Mouse (Mus musculus): ENCODE results near the gene Specc1. TPM values are rescaled to one million over a fixed set of nuclear protein-coding genes. Genes with fewer than 3 reads are reported as not detected.

Specc1 gene
- polyA plus RNA-seq, 1 experiment from 2014 or later, result 11.1 TPM

- WGBS, result 5% methylated on average over 35 of the region's 35 CpGs
- H3K27me3 ChIP-seq, result peaks cover 45% of the 10 kb centered on the region
- H3K9me3 ChIP-seq (replicated peaks), result no peaks in the 10 kb centered on the region
- peak overlapping the region; percentile 46 for H3K9ac ChIP-seq
- no peak overlapping the region for H3K27ac ChIP-seq
- H3K4me1 ChIP-seq (replicated peaks), result peaks cover 14% of the 10 kb centered on the region
- ATAC-seq (replicated peaks; ENCODE audit: insufficient number of reproducible peaks, insufficient read depth, low FRiP score, low read depth), result no peak
- peak overlapping the region; percentile 96 for H3K4me2 ChIP-seq
- no peaks in the 10 kb centered on the region for H3K36me3 ChIP-seq
- peak overlapping the region; percentile 55 for H3K4me3 ChIP-seq
Measured at GRCm38 (mm10) chr11:62249266-62250037, 292.9 kb downstream of the Specc1 start.

GRCm38 (mm10) chr11:62251047-62251446, 294.5 kb downstream of the Specc1 start:
- Histone ChIP-seq H3K27me3 (peaks cover 45% of the 10 kb centered on the region), H3K4me2 (no peak overlapping the region), H3K36me3 (no peaks in the 10 kb centered on the region), H3K27ac (no peak overlapping the region), H3K4me1 (replicated peaks) (peaks cover 14% of the 10 kb centered on the region), H3K9me3 (replicated peaks) (no peaks in the 10 kb centered on the region), H3K4me3 (no peak overlapping the region), H3K9ac (no peak overlapping the region)
- 60% methylated on average over 11 of the region's 11 CpGs for WGBS
- no peak for ATAC-seq (replicated peaks; ENCODE audit: insufficient number of reproducible peaks, insufficient read depth, low FRiP score, low read depth)

GRCm38 (mm10) chr11:62253380-62253779, 296.8 kb downstream of the Specc1 start:
- H3K27me3 ChIP-seq, result peaks cover 42% of the 10 kb centered on the region
- ATAC-seq (replicated peaks; ENCODE audit: insufficient number of reproducible peaks, insufficient read depth, low FRiP score, low read depth), result no peak

GRCm38 (mm10) chr11:62259214-62259613, 302.7 kb downstream of the Specc1 start:
- H3K4me1 ChIP-seq (replicated peaks), result no peaks in the 10 kb centered on the region
- H3K9me3 ChIP-seq (replicated peaks), result no peaks in the 10 kb centered on the region
- H3K27ac ChIP-seq, result no peak overlapping the region
- no peak overlapping the region for H3K9ac ChIP-seq
- ATAC-seq (replicated peaks; ENCODE audit: insufficient number of reproducible peaks, insufficient read depth, low FRiP score, low read depth), result no peak
- no peak overlapping the region for H3K4me2 ChIP-seq
- H3K27me3 ChIP-seq, result 0 out of 2 replicates have a peak, but pooled peaks cover 9% of the 10 kb centered on the region
- 53% methylated on average over 5 of the region's 5 CpGs for WGBS
- H3K36me3 ChIP-seq, result no peaks in the 10 kb centered on the region
- no peak overlapping the region for H3K4me3 ChIP-seq

More at GRCm38 (mm10) chr11:62253380-62253779, 296.8 kb downstream of the Specc1 start:
- H3K36me3 ChIP-seq, result no peaks in the 10 kb centered on the region
- no peak overlapping the region for H3K27ac ChIP-seq
- H3K4me3 ChIP-seq, result no peak overlapping the region
- H3K4me1 ChIP-seq (replicated peaks), result peaks cover 9% of the 10 kb centered on the region
- H3K9ac ChIP-seq, result no peak overlapping the region
- no peaks in the 10 kb centered on the region for H3K9me3 ChIP-seq (replicated peaks)
- no peak overlapping the region for H3K4me2 ChIP-seq
- WGBS, result 71% methylated on average over 5 of the region's 5 CpGs

- no peaks in the 10 kb centered on the region for H3K9me3 ChIP-seq (replicated peaks)
Measured at GRCm38 (mm10) chr11:62263599-62263998, 307.0 kb downstream of the Specc1 start.

GRCm38 (mm10) chr11:62264018-62264417, 307.5 kb downstream of the Specc1 start:
- no peaks in the 10 kb centered on the region for H3K9me3 ChIP-seq (replicated peaks)
- no peaks in the 10 kb centered on the region for H3K4me1 ChIP-seq (replicated peaks)
- no peak overlapping the region for H3K27ac ChIP-seq
- no peak overlapping the region for H3K4me3 ChIP-seq
- 0 out of 2 replicates have a peak, but pooled peaks cover 4% of the 10 kb centered on the region for H3K27me3 ChIP-seq
- no peak overlapping the region for H3K4me2 ChIP-seq
- no peak for ATAC-seq (replicated peaks; ENCODE audit: insufficient number of reproducible peaks, insufficient read depth, low FRiP score, low read depth)
- no peaks in the 10 kb centered on the region for H3K36me3 ChIP-seq
- 32% methylated on average over 7 of the region's 7 CpGs for WGBS
- H3K9ac ChIP-seq, result no peak overlapping the region

More at GRCm38 (mm10) chr11:62263599-62263998, 307.0 kb downstream of the Specc1 start:
- no peaks in the 10 kb centered on the region for H3K4me1 ChIP-seq (replicated peaks)
- 0 out of 2 replicates have a peak, but pooled peaks cover 4% of the 10 kb centered on the region for H3K27me3 ChIP-seq
- no peak overlapping the region for H3K9ac ChIP-seq
- 68% methylated on average over 7 of the region's 7 CpGs for WGBS
- no peak overlapping the region for H3K4me2 ChIP-seq
- no peak overlapping the region for H3K27ac ChIP-seq
- no peaks in the 10 kb centered on the region for H3K36me3 ChIP-seq
- no peak for ATAC-seq (replicated peaks; ENCODE audit: insufficient number of reproducible peaks, insufficient read depth, low FRiP score, low read depth)
- H3K4me3 ChIP-seq, result no peak overlapping the region

GRCm38 (mm10) chr11:62265642-62266041, 309.1 kb downstream of the Specc1 start:
- ATAC-seq (replicated peaks; ENCODE audit: insufficient number of reproducible peaks, insufficient read depth, low FRiP score, low read depth), result no peak
- WGBS, result 85% methylated on average over 7 of the region's 7 CpGs

GRCm38 (mm10) chr11:62266466-62267214, 310.1 kb downstream of the Specc1 start:
- H3K27me3 ChIP-seq, result no peaks in the 10 kb centered on the region
- no peaks in the 10 kb centered on the region for H3K36me3 ChIP-seq
- no peaks in the 10 kb centered on the region for H3K4me1 ChIP-seq (replicated peaks)
- no peak overlapping the region for H3K4me3 ChIP-seq
- H3K9me3 ChIP-seq (replicated peaks), result no peaks in the 10 kb centered on the region
- no peak overlapping the region for H3K4me2 ChIP-seq
- H3K27ac ChIP-seq, result no peak overlapping the region
- H3K9ac ChIP-seq, result no peak overlapping the region
- ATAC-seq (replicated peaks; ENCODE audit: insufficient number of reproducible peaks, insufficient read depth, low FRiP score, low read depth), result no peak
- 53% methylated on average over 17 of the region's 17 CpGs for WGBS

More at GRCm38 (mm10) chr11:62265642-62266041, 309.1 kb downstream of the Specc1 start:
- H3K4me1 ChIP-seq (replicated peaks), result no peaks in the 10 kb centered on the region
- no peak overlapping the region for H3K9ac ChIP-seq
- H3K4me3 ChIP-seq, result no peak overlapping the region
- no peaks in the 10 kb centered on the region for H3K27me3 ChIP-seq
- H3K9me3 ChIP-seq (replicated peaks), result no peaks in the 10 kb centered on the region
- no peak overlapping the region for H3K27ac ChIP-seq
- H3K4me2 ChIP-seq, result no peak overlapping the region
- H3K36me3 ChIP-seq, result no peaks in the 10 kb centered on the region

GRCm38 (mm10) chr11:62268381-62268780, 311.8 kb downstream of the Specc1 start:
- H3K27me3 ChIP-seq, result no peaks in the 10 kb centered on the region
- H3K36me3 ChIP-seq, result no peaks in the 10 kb centered on the region
- no peak overlapping the region for H3K4me3 ChIP-seq
- 67% methylated on average over 8 of the region's 8 CpGs for WGBS
- no peaks in the 10 kb centered on the region for H3K9me3 ChIP-seq (replicated peaks)
- no peak for ATAC-seq (replicated peaks; ENCODE audit: insufficient number of reproducible peaks, insufficient read depth, low FRiP score, low read depth)
- no peaks in the 10 kb centered on the region for H3K4me1 ChIP-seq (replicated peaks)
- no peak overlapping the region for H3K27ac ChIP-seq
- H3K4me2 ChIP-seq, result no peak overlapping the region
- no peak overlapping the region for H3K9ac ChIP-seq

GRCm38 (mm10) chr11:62269097-62269496, 312.5 kb downstream of the Specc1 start:
- Histone ChIP-seq H3K27me3 (no peaks in the 10 kb centered on the region), H3K27ac (no peak overlapping the region), H3K4me2 (no peak overlapping the region), H3K4me3 (no peak overlapping the region), H3K9me3 (replicated peaks) (no peaks in the 10 kb centered on the region), H3K4me1 (replicated peaks) (no peaks in the 10 kb centered on the region), H3K36me3 (no peaks in the 10 kb centered on the region), H3K9ac (no peak overlapping the region)
- ATAC-seq (replicated peaks; ENCODE audit: insufficient number of reproducible peaks, insufficient read depth, low FRiP score, low read depth), result no peak
- WGBS, result 71% methylated on average over 12 of the region's 12 CpGs

- Histone ChIP-seq H3K27me3 (no peaks in the 10 kb centered on the region), H3K36me3 (no peaks in the 10 kb centered on the region), H3K9me3 (replicated peaks) (no peaks in the 10 kb centered on the region), H3K4me3 (no peak overlapping the region), H3K4me2 (no peak overlapping the region), H3K27ac (no peak overlapping the region), H3K4me1 (replicated peaks) (no peaks in the 10 kb centered on the region), H3K9ac (no peak overlapping the region)
- ATAC-seq (replicated peaks; ENCODE audit: insufficient number of reproducible peaks, insufficient read depth, low FRiP score, low read depth), result no peak
- WGBS, result 57% methylated on average over 5 of the region's 5 CpGs
Measured at GRCm38 (mm10) chr11:62270851-62271250, 314.3 kb downstream of the Specc1 start.
